10 mouse cellular contexts compared by ENCODE assay signal in the genomic region with DNA sequence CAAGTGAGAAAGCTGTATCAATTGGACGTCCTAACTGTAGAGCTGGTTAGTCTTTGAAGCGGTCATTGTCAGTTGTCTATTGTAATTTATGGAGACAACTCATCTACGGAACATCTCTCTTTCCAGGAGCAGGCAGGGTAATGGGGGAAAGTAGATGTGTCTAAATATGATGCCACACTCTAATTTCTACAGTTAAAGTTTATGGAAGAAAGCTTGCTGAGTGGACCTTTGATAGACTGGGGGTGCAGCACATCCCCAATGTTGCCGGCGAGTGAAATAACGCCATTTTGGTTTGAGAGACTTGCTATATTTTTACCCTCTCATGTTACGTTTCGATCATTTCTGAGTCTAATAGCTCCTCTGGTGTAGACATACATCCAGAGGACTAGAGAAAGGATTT. TPM values are rescaled to one million over a fixed set of nuclear protein-coding genes. Genes with fewer than 3 reads are reported as not detected.
A peak's percentile ranks its signal among the peaks of the same experiment; 100 is the strongest.
DNase-seq lines count a peak whose midpoint lies in the region; ATAC-seq lines count a peak whose summit lies in the region.
"Had no signal": no experiment of that assay in that cellular context is flagged by ENCODE, and none has a peak within 500 bp of the region (broad histone marks: within the 10 kb centered on the region; RNA-seq: fewer than 3 reads in every experiment).

No protein-coding gene starts in this region.

- DNase-seq in kidney, adult 11 months, result no peak
- DNase-seq in adrenal gland, adult 18-20 months (ENCODE audit: low spot score in 2 of 2), result no peak
- no peak for DNase-seq in adrenal gland, postnatal 36 days
- no peak for DNase-seq in cerebellum, adult 11 months

- peaks cover 13% of the 10 kb centered on the region; the same call in 1 of the 2 replicates for H3K4me1 ChIP-seq in kidney, embryonic 14.5 days (ENCODE audit: control insufficient read depth, insufficient read depth, low read length)
- H3K4me1 ChIP-seq in embryonic facial prominence, embryonic 12.5 days, result peaks cover 18% of the 10 kb centered on the region
- H3K4me1 ChIP-seq in hindbrain, embryonic 16.5 days (ENCODE audit: control insufficient read depth, insufficient read depth, low read depth, low read length), result peaks cover 2% of the 10 kb centered on the region
- peaks cover 40% of the 10 kb centered on the region for H3K4me1 ChIP-seq in midbrain, embryonic 15.5 days

- no peaks in the 10 kb centered on the region for H3K36me3 ChIP-seq in kidney, embryonic 14.5 days (ENCODE audit: control insufficient read depth, insufficient read depth, low read length)
- no peaks in the 10 kb centered on the region for H3K36me3 ChIP-seq in embryonic facial prominence, embryonic 12.5 days
- H3K36me3 ChIP-seq in hindbrain, embryonic 16.5 days (ENCODE audit: control insufficient read depth, insufficient read depth, low read length), result no peaks in the 10 kb centered on the region
- no peaks in the 10 kb centered on the region for H3K36me3 ChIP-seq in midbrain, embryonic 15.5 days (replicated peaks)

- ATAC-seq in kidney, embryonic 14.5 days (ENCODE audit: low FRiP score, low TSS enrichment), result no peak
- no peak; the same call in 1 of the 2 replicates for ATAC-seq in embryonic facial prominence, embryonic 12.5 days (ENCODE audit: insufficient number of reproducible peaks, insufficient read depth, low FRiP score, low TSS enrichment)
- no peak for ATAC-seq in hindbrain, embryonic 16.5 days
- ATAC-seq in midbrain, embryonic 15.5 days (replicated peaks), result no peak

- H3K9me3 ChIP-seq in kidney, embryonic 14.5 days (ENCODE audit: control insufficient read depth, low read length), result no peaks in the 10 kb centered on the region
- no peaks in the 10 kb centered on the region for H3K9me3 ChIP-seq in embryonic facial prominence, embryonic 12.5 days
- no peaks in the 10 kb centered on the region for H3K9me3 ChIP-seq in hindbrain, embryonic 16.5 days (ENCODE audit: control insufficient read depth, low read length)
- no peaks in the 10 kb centered on the region for H3K9me3 ChIP-seq in midbrain, embryonic 15.5 days

- peaks cover 5% of the 10 kb centered on the region; the same call in 1 of the 2 replicates for H3K27me3 ChIP-seq in kidney, embryonic 14.5 days (ENCODE audit: control insufficient read depth, insufficient read depth, low read length)
- peaks cover 3% of the 10 kb centered on the region; the same call in 1 of the 2 replicates for H3K27me3 ChIP-seq in embryonic facial prominence, embryonic 12.5 days
- H3K27me3 ChIP-seq in hindbrain, embryonic 16.5 days (replicated peaks; ENCODE audit: control insufficient read depth, insufficient read depth, low read length), result no peaks in the 10 kb centered on the region
- H3K27me3 ChIP-seq in midbrain, embryonic 15.5 days (replicated peaks), result 0 out of 2 replicates have a peak, but pooled peaks cover 3% of the 10 kb centered on the region

- peak overlapping the region; percentile 86 for H3K4me2 ChIP-seq in kidney, embryonic 14.5 days (replicated peaks; ENCODE audit: low read depth, low read length)
- peak overlapping the region; percentile 76 for H3K4me2 ChIP-seq in embryonic facial prominence, embryonic 12.5 days (replicated peaks)
- peak overlapping the region; percentile 91 for H3K4me2 ChIP-seq in hindbrain, embryonic 16.5 days (ENCODE audit: low read length)
- peak overlapping the region; percentile 87 for H3K4me2 ChIP-seq in midbrain, embryonic 15.5 days

- WGBS in kidney, embryonic 14.5 days, result under 1% methylated on average over 8 of the region's 8 CpGs
- WGBS in embryonic facial prominence, embryonic 12.5 days, result under 1% methylated on average over 8 of the region's 8 CpGs
- WGBS in hindbrain, embryonic 16.5 days, result 2% methylated on average over 8 of the region's 8 CpGs
- under 1% methylated on average over 8 of the region's 8 CpGs for WGBS in midbrain, embryonic 15.5 days

- peak overlapping the region; percentile 82 for H3K9ac ChIP-seq in kidney, embryonic 14.5 days (ENCODE audit: low read depth, low read length)
- peak overlapping the region; percentile 82 for H3K9ac ChIP-seq in embryonic facial prominence, embryonic 12.5 days
- H3K9ac ChIP-seq in hindbrain, embryonic 16.5 days (ENCODE audit: low read depth, low read length), result peak overlapping the region; percentile 94
- peak overlapping the region; percentile 69 for H3K9ac ChIP-seq in midbrain, embryonic 15.5 days

- H3K4me3 ChIP-seq in kidney, embryonic 14.5 days (ENCODE audit: low read length), result peak overlapping the region; percentile 88
- peak overlapping the region; percentile 84 for H3K4me3 ChIP-seq in embryonic facial prominence, embryonic 12.5 days
- H3K4me3 ChIP-seq in hindbrain, embryonic 16.5 days (ENCODE audit: low read length), result peak overlapping the region; percentile 94
- H3K4me3 ChIP-seq in midbrain, embryonic 15.5 days, result peak overlapping the region; percentile 83

- H3K27ac ChIP-seq in kidney, embryonic 14.5 days (ENCODE audit: low read depth, low read length), result peak overlapping the region; percentile 11; the same call in 1 of the 2 replicates
- peak overlapping the region; percentile 97 for H3K27ac ChIP-seq in embryonic facial prominence, embryonic 12.5 days
- H3K27ac ChIP-seq in hindbrain, embryonic 16.5 days (ENCODE audit: low read depth, low read length), result peak overlapping the region; percentile 94
- H3K27ac ChIP-seq in midbrain, embryonic 15.5 days, result peak overlapping the region; percentile 87

RNA-seq across cellular contexts. Expression of a gene that starts 2.5 kb away (rescaled TPM):
- polyA plus RNA-seq in kidney, embryonic 14.5 days (2014; fragmentation: Nextera tagmentation; extraction: Ambion mirVana), result 32.2 and 45.3 TPM in 2 replicates
- 64.8 and 90.3 TPM in 2 replicates for polyA plus RNA-seq in embryonic facial prominence, embryonic 12.5 days (2016; fragmentation: Nextera tagmentation; extraction: Ambion mirVana)
- 20.3 and 24.4 TPM in 2 replicates for polyA plus RNA-seq in hindbrain, embryonic 16.5 days (2015; fragmentation: Nextera tagmentation; extraction: Ambion mirVana)
- polyA plus RNA-seq in midbrain, embryonic 15.5 days (2015; fragmentation: Nextera tagmentation; extraction: Ambion mirVana), result 25.1 and 25.4 TPM in 2 replicates
- 10 to 100 TPM in 1 of 2 experiments, 1 to 10 TPM in 1; 9.8 to 10.3 TPM for total RNA-seq in adrenal gland, adult 18-20 months (2021)
- total RNA-seq in adrenal gland, postnatal 36 days (2021), result 10 to 100 TPM; 12.2 TPM
- total RNA-seq: common myeloid progenitor, adult 5-6 weeks; MEL had no signal

Comparison
In these comparisons a context has a peak if more than half of its experiments do, and no peak if none do; other contexts are left out.
1. H3K27ac ChIP-seq: peak in every context shown above with its lines; median percentile 97 in embryonic facial prominence, embryonic 12.5 days; 94 in hindbrain, embryonic 16.5 days; 87 in midbrain, embryonic 15.5 days; 11 in kidney, embryonic 14.5 days.